Mouse (Mus musculus): ENCODE measurements around the gene Adamts16. TPM values are rescaled to one million over a fixed set of nuclear protein-coding genes. Genes with fewer than 3 reads are reported as not detected.
"Not testable (repeated sequence)": the region's sequence is repeated elsewhere in the genome, so short reads cannot be mapped to it uniquely, and the experiment has no call there.

The Adamts16 gene
- polyA plus RNA-seq (2015; fragmentation: Nextera tagmentation; extraction: Ambion mirVana): 0.09 and 0.11 TPM in 2 replicates

- H3K9me3 ChIP-seq (replicated peaks; ENCODE audit: control insufficient read depth, low read length): no peaks in the 10 kb centered on the region
- peak within 1 kb of the TSS; percentile 62 for H3K4me2 ChIP-seq (ENCODE audit: low read depth, low read length)
- H3K9ac ChIP-seq (ENCODE audit: low read length): no peak within 1 kb of the TSS
- ATAC-seq (replicated peaks; ENCODE audit: extremely low read depth, insufficient read depth, low FRiP score): no peak
- H3K27ac ChIP-seq (ENCODE audit: low read length): no peak within 1 kb of the TSS
- H3K27me3 ChIP-seq (ENCODE audit: control insufficient read depth, insufficient read depth, low read length): peaks cover 26% of the 10 kb centered on the region
- H3K4me1 ChIP-seq (ENCODE audit: control insufficient read depth, insufficient read depth, low read length): no peaks in the 10 kb centered on the region
- WGBS: 3% methylated on average over 18 of the region's 18 CpGs
- no peaks in the 10 kb centered on the region for H3K36me3 ChIP-seq (ENCODE audit: control insufficient read depth, insufficient read depth)
- H3K4me3 ChIP-seq (ENCODE audit: low read length): peak within 1 kb of the TSS; percentile 22
These were observed at the start of gene Adamts16 for GRCm38 (mm10) chr13:70841421-70841904. Gene Adamts16 (minus strand): TSS chr13:70841811.

GRCm38 (mm10) chr13:70887136-70887535 is 45.5 kb upstream of the Adamts16 start:
- Histone ChIP-seq H3K9me3 (replicated peaks; ENCODE audit: control insufficient read depth, low read length) (no peaks in the 10 kb centered on the region), H3K27ac (ENCODE audit: low read length) (no peak overlapping the region), H3K36me3 (ENCODE audit: control insufficient read depth, insufficient read depth) (no peaks in the 10 kb centered on the region), H3K4me2 (ENCODE audit: low read depth, low read length) (no peak overlapping the region), H3K4me3 (ENCODE audit: low read length) (no peak overlapping the region), H3K27me3 (ENCODE audit: control insufficient read depth, insufficient read depth, low read length) (no peaks in the 10 kb centered on the region), H3K9ac (ENCODE audit: low read length) (no peak overlapping the region), H3K4me1 (ENCODE audit: control insufficient read depth, insufficient read depth, low read length) (peaks cover 22% of the 10 kb centered on the region)
- ATAC-seq (replicated peaks; ENCODE audit: extremely low read depth, insufficient read depth, low FRiP score): no peak
- 56% methylated on average over 1 of the region's 1 CpGs for WGBS

DNA sequence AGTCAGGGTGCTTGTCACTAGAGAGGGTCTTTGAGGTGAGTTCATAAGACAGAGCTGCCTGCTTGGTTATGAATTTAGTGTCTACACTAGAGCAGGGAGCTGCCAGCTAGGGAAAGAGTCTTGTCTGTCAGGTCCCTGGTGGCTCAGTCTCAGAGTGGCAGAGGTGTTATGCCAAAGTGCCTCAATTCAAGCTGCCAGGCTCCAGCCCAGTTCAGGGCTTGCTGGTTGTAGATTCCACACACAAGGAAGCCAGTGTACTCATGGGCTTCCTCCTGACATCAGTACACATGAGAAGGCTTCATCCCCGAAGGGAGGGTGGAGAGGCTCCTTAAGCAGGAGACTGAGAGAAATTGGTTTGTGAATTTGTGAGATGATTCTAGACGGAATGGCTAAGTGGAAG is 43.4 kb upstream of the Adamts16 start:
- Histone ChIP-seq H3K9me3 (replicated peaks; ENCODE audit: control insufficient read depth, low read length) (no peaks in the 10 kb centered on the region), H3K9ac (ENCODE audit: low read length) (no peak overlapping the region), H3K27ac (ENCODE audit: low read length) (peak overlapping the region; percentile 70), H3K4me3 (ENCODE audit: low read length) (no peak overlapping the region), H3K27me3 (ENCODE audit: control insufficient read depth, insufficient read depth, low read length) (no peaks in the 10 kb centered on the region), H3K4me2 (ENCODE audit: low read depth, low read length) (no peak overlapping the region), H3K36me3 (ENCODE audit: control insufficient read depth, insufficient read depth) (no peaks in the 10 kb centered on the region), H3K4me1 (ENCODE audit: control insufficient read depth, insufficient read depth, low read length) (peaks cover 22% of the 10 kb centered on the region)
- ATAC-seq (replicated peaks; ENCODE audit: extremely low read depth, insufficient read depth, low FRiP score): no peak
- 84% methylated on average over 2 of the region's 2 CpGs for WGBS

- H3K4me3 ChIP-seq (ENCODE audit: low read length): no peak overlapping the region; the same call in 1 of the 2 replicates
- peak overlapping the region; percentile 41 for H3K4me2 ChIP-seq (ENCODE audit: low read depth, low read length)
These were observed 42.6 kb upstream of the Adamts16 start for GRCm38 (mm10) chr13:70883891-70884890.

GRCm38 (mm10) chr13:70879971-70880370 is 38.4 kb upstream of the Adamts16 start:
- 68% methylated on average over 2 of the region's 2 CpGs for WGBS
- not testable (repeated sequence) for H3K36me3 ChIP-seq (ENCODE audit: control insufficient read depth, insufficient read depth); H3K4me2 ChIP-seq (ENCODE audit: low read depth, low read length); H3K27ac ChIP-seq (ENCODE audit: low read length); H3K4me3 ChIP-seq (ENCODE audit: low read length); H3K9me3 ChIP-seq (replicated peaks; ENCODE audit: control insufficient read depth, low read length); H3K27me3 ChIP-seq (ENCODE audit: control insufficient read depth, insufficient read depth, low read length); H3K9ac ChIP-seq (ENCODE audit: low read length); ATAC-seq (replicated peaks; ENCODE audit: extremely low read depth, insufficient read depth, low FRiP score)
- H3K4me1 ChIP-seq (ENCODE audit: control insufficient read depth, insufficient read depth, low read length): peaks cover 26% of the 10 kb centered on the region

More at GRCm38 (mm10) chr13:70883891-70884890, 42.6 kb upstream of the Adamts16 start:
- 19% methylated on average over 12 of the region's 12 CpGs for WGBS
- Histone ChIP-seq H3K27me3 (ENCODE audit: control insufficient read depth, insufficient read depth, low read length) (no peaks in the 10 kb centered on the region), H3K27ac (ENCODE audit: low read length) (peak overlapping the region; percentile 70), H3K9me3 (replicated peaks; ENCODE audit: control insufficient read depth, low read length) (no peaks in the 10 kb centered on the region), H3K4me1 (ENCODE audit: control insufficient read depth, insufficient read depth, low read length) (peaks cover 22% of the 10 kb centered on the region), H3K9ac (ENCODE audit: low read length) (no peak overlapping the region), H3K36me3 (ENCODE audit: control insufficient read depth, insufficient read depth) (no peaks in the 10 kb centered on the region)
- peak; percentile 87 for ATAC-seq (replicated peaks; ENCODE audit: extremely low read depth, insufficient read depth, low FRiP score)

DNA sequence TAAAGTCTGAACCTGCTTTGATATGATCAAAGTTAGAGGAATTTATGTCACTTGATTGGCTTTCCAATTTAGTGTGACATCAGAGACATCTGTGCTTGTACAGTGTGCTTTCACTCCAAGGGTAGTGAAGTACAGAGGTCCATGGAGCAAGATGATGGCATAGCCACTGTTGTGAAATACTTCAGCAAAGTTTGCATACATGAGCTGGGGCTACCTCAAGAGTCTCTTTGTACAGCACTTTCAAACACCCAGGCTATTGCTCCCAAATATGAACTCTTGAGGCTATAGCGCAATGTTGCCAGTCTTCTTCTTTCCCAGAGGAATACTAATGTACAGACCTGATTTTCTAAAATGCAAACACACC is 35.9 kb upstream of the Adamts16 start:
- H3K27me3 ChIP-seq (ENCODE audit: control insufficient read depth, insufficient read depth, low read length): no peaks in the 10 kb centered on the region
- H3K9me3 ChIP-seq (replicated peaks; ENCODE audit: control insufficient read depth, low read length): no peaks in the 10 kb centered on the region
- no peaks in the 10 kb centered on the region for H3K36me3 ChIP-seq (ENCODE audit: control insufficient read depth, insufficient read depth)
- no peak overlapping the region for H3K9ac ChIP-seq (ENCODE audit: low read length)
- H3K4me2 ChIP-seq (ENCODE audit: low read depth, low read length): no peak overlapping the region
- WGBS: 94% methylated on average over 1 of the region's 1 CpGs
- peaks cover 8% of the 10 kb centered on the region for H3K4me1 ChIP-seq (ENCODE audit: control insufficient read depth, insufficient read depth, low read length)
- no peak for ATAC-seq (replicated peaks; ENCODE audit: extremely low read depth, insufficient read depth, low FRiP score)
- no peak overlapping the region for H3K4me3 ChIP-seq (ENCODE audit: low read length)
- H3K27ac ChIP-seq (ENCODE audit: low read length): no peak overlapping the region

DNA sequence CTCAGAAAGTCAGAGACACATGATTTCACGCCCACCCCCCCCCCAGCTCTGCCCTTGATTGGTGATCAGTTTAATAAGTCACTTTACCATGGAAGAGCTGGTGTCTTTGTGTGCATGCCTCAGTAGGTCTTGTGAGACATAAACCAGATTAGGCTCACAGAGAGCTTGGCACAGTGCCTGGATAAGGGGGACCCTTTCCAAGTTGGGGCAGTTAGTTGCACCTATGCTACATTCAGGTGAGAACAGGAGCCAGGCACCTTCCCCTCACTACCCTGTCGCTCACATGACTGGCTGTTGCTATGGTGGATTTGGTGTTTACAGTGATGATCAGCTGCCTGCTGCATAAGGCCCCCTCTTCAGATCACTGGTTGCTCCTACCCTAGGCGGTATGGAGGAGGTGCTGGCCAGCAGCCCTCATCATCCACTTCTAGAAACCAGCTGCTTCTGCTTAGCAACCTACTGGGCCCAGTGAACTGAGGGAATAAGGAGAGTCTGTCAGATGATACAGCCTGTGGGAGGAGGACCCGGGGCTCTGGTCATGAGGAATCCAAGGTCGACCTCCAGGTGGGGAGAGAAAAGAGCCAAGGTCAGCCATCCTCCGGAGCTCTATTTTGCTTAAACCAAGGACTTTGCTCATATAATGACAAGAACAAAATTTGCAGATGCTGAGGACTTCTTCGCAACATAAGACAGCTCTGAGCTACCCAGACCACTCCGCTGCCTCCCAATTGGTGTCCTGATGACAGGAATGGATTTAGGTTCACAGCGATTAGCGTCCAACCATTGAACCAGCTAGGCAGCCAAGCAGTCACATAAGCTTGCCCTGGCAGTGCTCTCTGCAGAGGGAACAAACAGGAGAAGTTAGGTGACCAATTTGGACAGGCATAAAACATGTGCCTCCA is 35.3 kb upstream of the Adamts16 start:
- Histone ChIP-seq H3K4me3 (ENCODE audit: low read length) (no peak overlapping the region), H3K9me3 (replicated peaks; ENCODE audit: control insufficient read depth, low read length) (no peaks in the 10 kb centered on the region), H3K27ac (ENCODE audit: low read length) (no peak overlapping the region), H3K4me2 (ENCODE audit: low read depth, low read length) (no peak overlapping the region), H3K9ac (ENCODE audit: low read length) (no peak overlapping the region), H3K27me3 (ENCODE audit: control insufficient read depth, insufficient read depth, low read length) (no peaks in the 10 kb centered on the region), H3K36me3 (ENCODE audit: control insufficient read depth, insufficient read depth) (no peaks in the 10 kb centered on the region), H3K4me1 (ENCODE audit: control insufficient read depth, insufficient read depth, low read length) (peaks cover 8% of the 10 kb centered on the region)
- ATAC-seq (replicated peaks; ENCODE audit: extremely low read depth, insufficient read depth, low FRiP score): peak; percentile 37; the same call in 1 of the 2 replicates
- WGBS: 59% methylated on average over 10 of the region's 10 CpGs

DNA sequence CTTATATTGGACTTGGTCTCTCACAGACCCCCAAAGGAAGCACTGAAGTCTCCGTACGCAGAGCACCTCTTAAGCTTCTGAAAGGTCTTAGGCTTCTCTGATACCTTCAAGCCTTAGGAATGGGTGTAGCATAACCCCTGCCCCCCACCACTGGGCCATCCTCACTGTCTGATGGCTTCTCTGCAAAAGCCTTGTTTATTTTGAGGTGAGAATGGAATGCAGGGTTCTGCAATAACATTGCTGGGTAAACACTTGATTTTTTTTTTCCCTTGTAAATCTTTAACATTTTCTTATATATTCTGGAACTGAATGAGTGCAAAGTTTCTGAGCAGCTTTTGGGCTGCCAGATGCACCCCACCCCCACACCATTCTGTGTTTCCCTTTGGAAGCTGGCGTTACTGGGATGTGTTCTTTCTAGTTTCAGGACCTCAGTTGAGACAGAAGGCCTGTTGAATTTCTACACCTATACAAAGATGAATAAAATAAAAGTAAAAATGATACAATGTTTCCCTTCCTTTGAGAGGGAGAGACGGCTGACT is 33.9 kb upstream of the Adamts16 start:
- no peak overlapping the region for H3K4me2 ChIP-seq (ENCODE audit: low read depth, low read length)
- no peaks in the 10 kb centered on the region for H3K9me3 ChIP-seq (replicated peaks; ENCODE audit: control insufficient read depth, low read length)
- H3K4me1 ChIP-seq (ENCODE audit: control insufficient read depth, insufficient read depth, low read length): peaks cover 8% of the 10 kb centered on the region
- H3K27ac ChIP-seq (ENCODE audit: low read length): no peak overlapping the region
- 84% methylated on average over 4 of the region's 4 CpGs for WGBS
- H3K27me3 ChIP-seq (ENCODE audit: control insufficient read depth, insufficient read depth, low read length): no peaks in the 10 kb centered on the region
- no peak for ATAC-seq (replicated peaks; ENCODE audit: extremely low read depth, insufficient read depth, low FRiP score)
- H3K9ac ChIP-seq (ENCODE audit: low read length): no peak overlapping the region
- no peaks in the 10 kb centered on the region for H3K36me3 ChIP-seq (ENCODE audit: control insufficient read depth, insufficient read depth)
- no peak overlapping the region for H3K4me3 ChIP-seq (ENCODE audit: low read length)
